Mouse (Mus musculus) CD8-positive naive resting alpha-beta T cell, adult 57 days (primary cell): ENCODE results near the gene Ccdc9. TPM values are rescaled to one million over a fixed set of nuclear protein-coding genes. Genes with fewer than 3 reads are reported as not detected.

Experiments used
- total RNA-seq: library from RNA; stranded (reverse); gene quantifications from one replicate; pipeline ENCODE4 v1.2.4, GENCODE M21; 2023

The Ccdc9 gene
- total RNA-seq = 255 TPM

DNA sequence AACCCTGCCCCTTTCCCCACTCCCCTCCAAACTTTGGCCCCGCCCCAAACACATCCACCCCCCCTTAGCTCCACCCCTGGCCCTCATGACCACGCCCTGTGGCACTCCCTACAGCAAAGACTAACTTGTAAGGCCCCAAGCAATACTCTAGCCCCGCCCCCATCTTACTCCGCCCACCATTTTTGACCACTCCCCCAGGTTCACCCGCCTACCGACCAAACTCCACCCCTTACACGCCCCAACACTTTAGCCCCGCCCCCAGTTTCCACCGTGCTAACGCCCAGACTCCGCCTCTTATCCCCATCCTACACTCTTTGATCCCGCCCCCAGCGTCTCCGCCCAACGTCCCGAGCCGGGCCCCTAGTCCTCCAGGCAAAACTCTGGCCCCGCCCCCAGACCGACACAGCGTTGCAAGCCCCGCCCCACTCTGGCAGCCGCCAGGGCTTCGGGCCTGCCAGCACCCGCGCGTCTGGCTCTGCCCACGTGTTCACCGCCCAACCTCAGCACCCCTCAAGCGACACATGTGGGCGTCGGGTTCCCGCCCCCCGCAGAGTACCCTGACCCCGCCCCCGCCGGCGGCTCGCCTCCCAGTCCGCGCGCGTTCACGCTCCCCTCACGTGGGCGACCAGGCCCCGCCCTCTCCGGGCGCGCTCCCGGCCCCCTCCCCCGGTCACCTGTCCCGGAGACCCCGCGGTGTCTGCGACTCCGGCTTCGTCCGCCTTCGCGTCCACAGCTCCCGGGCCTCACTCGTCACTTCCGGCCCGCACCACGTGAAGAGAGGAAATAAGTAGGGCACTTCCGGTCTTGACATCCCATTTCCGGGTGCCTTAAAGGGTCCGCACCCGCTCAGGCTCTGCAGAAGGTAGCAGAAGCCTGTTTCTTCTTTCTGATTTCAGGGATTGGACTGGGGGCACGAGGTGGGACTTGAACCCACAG lies at the start of gene Ccdc9:
Gene Ccdc9, minus strand, starts transcription at position 770 of the 936 bp plus-strand sequence.

DNA sequence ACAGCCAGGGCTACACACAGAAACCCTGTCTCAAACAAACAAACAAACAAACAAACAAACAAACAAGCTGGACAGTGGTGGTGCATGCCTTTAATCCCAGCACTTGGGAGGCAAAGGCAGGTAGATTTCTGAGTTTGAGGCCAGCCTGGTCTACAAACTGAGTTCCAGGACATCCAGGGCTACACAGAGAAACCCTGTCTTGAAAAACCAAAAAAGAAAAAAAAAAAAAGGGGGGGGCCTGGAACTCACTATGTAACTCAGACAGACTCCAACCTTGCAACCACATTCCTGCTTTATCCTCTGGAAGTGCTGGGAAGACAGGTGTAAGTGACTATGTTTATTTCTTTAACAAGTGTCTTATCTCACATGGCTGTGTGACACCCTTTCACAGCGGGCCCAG lies 21.5 kb upstream of the Ccdc9 start, which contains the start of gene Bbc3:
Gene Bbc3, plus strand, starts transcription at position 301 of the 400 bp plus-strand sequence.

DNA sequence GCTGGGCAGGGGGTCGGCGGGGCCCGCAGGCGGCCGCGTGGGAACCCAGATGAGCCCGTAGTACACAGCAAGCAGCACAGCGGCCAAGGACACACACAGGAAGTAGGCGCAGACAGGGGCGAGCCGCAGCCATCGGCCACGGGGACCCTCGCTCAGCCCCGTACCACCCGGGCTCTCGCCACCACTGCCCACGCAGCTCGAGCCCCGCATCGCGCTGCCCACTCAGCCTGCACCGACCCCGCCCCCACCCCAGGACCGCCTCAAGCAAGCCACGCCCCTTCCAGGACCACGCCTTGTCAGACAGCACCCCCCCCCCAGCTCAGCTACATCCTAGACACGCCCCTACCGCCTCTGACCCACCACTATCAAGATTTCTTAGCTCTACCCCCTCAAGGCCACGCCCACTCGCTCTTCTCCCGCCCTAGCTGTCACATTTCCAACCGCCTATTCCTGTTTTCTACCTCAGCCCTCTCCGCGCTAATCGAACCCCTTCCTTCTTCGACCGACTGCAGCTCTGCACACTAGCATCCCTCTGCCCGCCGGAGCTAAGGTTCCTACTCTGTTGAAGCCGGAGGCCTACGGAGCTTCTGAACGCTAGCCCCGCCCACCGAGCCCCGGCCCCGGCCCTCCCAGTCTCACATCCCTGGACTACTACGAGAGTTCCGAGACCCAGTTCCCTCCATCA lies 13.4 kb downstream of the Ccdc9 start, which contains the start of gene Inafm1:
Gene Inafm1, minus strand, starts transcription at position 537 of the 685 bp plus-strand sequence.

DNA sequence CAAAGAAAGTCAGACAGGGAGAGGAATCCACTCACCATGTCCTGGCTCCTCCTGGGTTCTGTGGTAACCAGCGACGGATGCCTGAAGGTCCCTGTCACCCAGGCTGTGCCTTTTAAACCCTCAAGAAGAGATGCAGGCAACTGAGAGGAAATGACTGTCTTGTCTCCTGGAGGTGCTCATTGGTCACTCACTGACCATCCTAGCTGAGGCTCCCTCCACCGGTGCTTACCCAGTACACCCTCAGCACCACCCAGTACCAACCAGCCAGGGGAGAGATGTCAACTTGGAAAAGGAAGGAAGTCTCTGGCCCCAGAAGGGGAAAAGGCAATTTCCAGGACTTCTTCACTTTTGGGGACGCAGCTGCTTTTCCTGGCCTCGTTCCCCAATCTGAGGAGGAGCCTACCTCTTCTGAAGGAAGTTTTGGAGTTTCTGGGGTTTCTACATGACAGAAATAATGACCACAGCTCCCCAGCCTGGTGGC lies 27.4 kb downstream of the Ccdc9 start, which contains the start of gene C5ar1:
Gene C5ar1, minus strand, starts transcription at position 431 of the 481 bp plus-strand sequence.

DNA sequence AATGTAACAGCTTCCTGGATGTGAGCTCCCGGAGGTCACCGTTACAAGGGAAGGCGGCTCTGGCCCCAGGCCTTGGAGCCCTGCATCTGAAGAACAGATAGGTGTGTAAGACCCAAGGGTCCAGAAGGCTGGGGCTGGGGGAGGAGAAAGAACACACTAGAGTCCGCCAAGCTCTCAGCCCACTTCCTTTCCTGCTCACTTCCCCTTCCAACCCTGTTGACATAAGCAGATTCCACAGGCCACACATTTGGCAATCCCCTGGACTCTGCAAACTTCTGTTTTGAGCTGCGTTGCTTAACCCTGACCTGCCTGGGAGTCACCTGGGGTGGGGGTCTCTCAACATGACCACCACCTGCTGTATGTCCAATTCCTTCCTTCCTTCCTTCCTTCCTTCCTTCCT lies 42.5 kb downstream of the Ccdc9 start, which contains the start of gene C5ar2:
Gene C5ar2, minus strand, starts transcription at position 88 of the 400 bp plus-strand sequence.

Other genes with a start within 250 kb of the Ccdc9 start
- 77.1 TPM for gene Bicra, start 238.9 kb downstream of the Ccdc9 start, total RNA-seq
- gene Zfp541, start 225.0 kb downstream of the Ccdc9 start, total RNA-seq = not detected
- 209 TPM for gene Napa, start 188.3 kb downstream of the Ccdc9 start, total RNA-seq
- 35.1 TPM for gene Kptn, start 166.9 kb downstream of the Ccdc9 start, total RNA-seq
- gene Slc8a2, start 157.0 kb downstream of the Ccdc9 start, total RNA-seq = 0.21 TPM
- gene Meis3, start 111.7 kb downstream of the Ccdc9 start, total RNA-seq = 39.8 TPM
- gene Dhx34, start 64.8 kb downstream of the Ccdc9 start, total RNA-seq = 34.0 TPM
- gene C5ar2, start 42.6 kb downstream of the Ccdc9 start, total RNA-seq = 0.24 TPM
- 0.34 TPM for gene C5ar1, start 27.3 kb downstream of the Ccdc9 start, total RNA-seq
- 28.0 TPM for gene Inafm1, start 13.2 kb downstream of the Ccdc9 start, total RNA-seq
- gene Bbc3, start 21.6 kb upstream of the Ccdc9 start, total RNA-seq = 59.8 TPM
- gene Sae1, start 101.0 kb upstream of the Ccdc9 start, total RNA-seq = 57.3 TPM
- 74.4 TPM for gene Zc3h4, start 114.1 kb upstream of the Ccdc9 start, total RNA-seq
- 31.0 TPM for gene Tmem160, start 166.0 kb upstream of the Ccdc9 start, total RNA-seq
- gene Npas1, start 190.9 kb upstream of the Ccdc9 start, total RNA-seq = not detected